Mouse (Mus musculus) liver, embryonic 16.5 days (tissue): ENCODE results near the gene Gclc. TPM values are rescaled to one million over a fixed set of nuclear protein-coding genes. Genes with fewer than 3 reads are reported as not detected.
A peak's percentile ranks its signal among the peaks of the same experiment; 100 is the strongest.

Experiments
- ATAC-seq: fragments of 200-750 bp; cut with Nextera tagmentation; 2 replicates; pipeline ENCODE4 v1.8.0; 2017; ENCODE audit warnings: low read depth, mild to moderate bottlenecking, moderate number of reproducible peaks, moderate library complexity
- H3K27ac ChIP-seq: fragments of 300-500 bp; sonication (generic); 2 replicates; pipeline ENCODE4 v1.5.1; 2014; ENCODE audit warnings: mild to moderate bottlenecking, low read length
- H3K27me3 ChIP-seq: fragments of 300-500 bp; sonication (generic); 2 replicates; pipeline ENCODE4 v1.6.1; 2014; ENCODE audit warnings: low read depth, low read length, mixed read lengths; ENCODE audit not compliant: control insufficient read depth, insufficient read depth
- H3K36me3 ChIP-seq: fragments of 300-500 bp; sonication (generic); 2 replicates; pipeline ENCODE4 v1.6.1; 2014; ENCODE audit warnings: mild to moderate bottlenecking; ENCODE audit not compliant: control insufficient read depth, insufficient read depth
- H3K4me1 ChIP-seq: fragments of 300-500 bp; sonication (generic); 2 replicates; pipeline ENCODE4 v1.6.1; 2014; ENCODE audit warnings: low read depth, low read length, mixed read lengths; ENCODE audit not compliant: control insufficient read depth
- H3K4me2 ChIP-seq: fragments of 300-500 bp; sonication (generic); 2 replicates; pipeline ENCODE4 v1.6.1; 2014; ENCODE audit warnings: low read depth, low read length, mixed read lengths
- H3K4me3 ChIP-seq: fragments of 300-500 bp; sonication (generic); 2 replicates; pipeline ENCODE4 v1.5.1; 2014; ENCODE audit warnings: low read depth, mild to moderate bottlenecking, low read length
- H3K9ac ChIP-seq: fragments of 300-500 bp; sonication (generic); 2 replicates; pipeline ENCODE4 v1.6.1; 2014; ENCODE audit warnings: low read depth, low read length
- H3K9me3 ChIP-seq: fragments of 300-500 bp; sonication (generic); replicated peaks from 2 replicates; pipeline ENCODE4 v1.6.1; 2016; ENCODE audit warnings: low read length; ENCODE audit not compliant: control insufficient read depth
- WGBS: fragments of 180-500 bp; shearing (Covaris S2); extraction: QIAGEN DNeasy Blood & Tissue Kit; methylation state at CpG from one replicate; pipeline ENCODE4 v1.1.7; 2014; ENCODE audit not compliant: insufficient replicate concordance; 5-methylcytosine and 5-hydroxymethylcytosine counted together
- polyA plus RNA-seq: library from polyadenylated mRNA; unstranded; fragments of >200 nt; fragmentation: Nextera tagmentation; extraction: Ambion mirVana; gene quantifications from 2 replicates; pipeline ENCODE4 v1.2.1, GENCODE M21; 2015

Gclc gene
- polyA plus RNA-seq, 1 experiment from 2014 or later, result 24.6 TPM

- ATAC-seq, result no peak
- H3K27ac ChIP-seq, result no peak overlapping the region
- H3K4me3 ChIP-seq, result no peak overlapping the region
- H3K36me3 ChIP-seq, result no peaks in the 10 kb centered on the region
- H3K9ac ChIP-seq, result no peak overlapping the region
- H3K4me2 ChIP-seq, result no peak overlapping the region
- WGBS, result 30% methylated on average over 1 of the region's 1 CpGs
- H3K4me1 ChIP-seq, result peaks cover 6% of the 10 kb centered on the region
- no peaks in the 10 kb centered on the region for H3K9me3 ChIP-seq
- H3K27me3 ChIP-seq, result no peaks in the 10 kb centered on the region
Measured at GRCm38 (mm10) chr9:77716009-77716408, 38.3 kb upstream of the Gclc start.

GRCm38 (mm10) chr9:77717831-77718435 lies 36.4 kb upstream of the Gclc start:
- Histone ChIP-seq H3K4me3 (no peak overlapping the region), H3K36me3 (no peaks in the 10 kb centered on the region), H3K4me1 (peaks cover 6% of the 10 kb centered on the region), H3K9me3 (no peaks in the 10 kb centered on the region), H3K27ac (no peak overlapping the region), H3K4me2 (no peak overlapping the region), H3K9ac (no peak overlapping the region), H3K27me3 (no peaks in the 10 kb centered on the region)
- peak; percentile 30; the same call in 1 of the 2 replicates for ATAC-seq
- 43% methylated on average over 5 of the region's 5 CpGs for WGBS

GRCm38 (mm10) chr9:77718816-77719411 lies 35.4 kb upstream of the Gclc start:
- H3K27me3 ChIP-seq, result no peaks in the 10 kb centered on the region
- no peak overlapping the region for H3K4me2 ChIP-seq
- no peak for ATAC-seq
- WGBS, result 50% methylated on average over 8 of the region's 8 CpGs
- H3K9ac ChIP-seq, result no peak overlapping the region
- no peaks in the 10 kb centered on the region for H3K36me3 ChIP-seq
- peaks cover 6% of the 10 kb centered on the region for H3K4me1 ChIP-seq
- H3K27ac ChIP-seq, result no peak overlapping the region
- H3K4me3 ChIP-seq, result no peak overlapping the region
- H3K9me3 ChIP-seq, result no peaks in the 10 kb centered on the region

- H3K4me1 ChIP-seq, result peaks cover 6% of the 10 kb centered on the region
- H3K9me3 ChIP-seq, result no peaks in the 10 kb centered on the region
- no peaks in the 10 kb centered on the region for H3K27me3 ChIP-seq
- H3K9ac ChIP-seq, result no peak overlapping the region
- 65% methylated on average over 1 of the region's 1 CpGs for WGBS
- H3K4me3 ChIP-seq, result no peak overlapping the region
- H3K36me3 ChIP-seq, result no peaks in the 10 kb centered on the region
- ATAC-seq, result no peak
- no peak overlapping the region for H3K27ac ChIP-seq
- no peak overlapping the region for H3K4me2 ChIP-seq
Measured at GRCm38 (mm10) chr9:77719675-77720074, 34.7 kb upstream of the Gclc start.

GRCm38 (mm10) chr9:77722381-77722780 lies 32.0 kb upstream of the Gclc start:
- H3K27ac ChIP-seq, result no peak overlapping the region
- no peak overlapping the region for H3K4me3 ChIP-seq
- peaks cover 6% of the 10 kb centered on the region for H3K4me1 ChIP-seq
- no peaks in the 10 kb centered on the region for H3K9me3 ChIP-seq
- 67% methylated on average over 1 of the region's 1 CpGs for WGBS
- no peaks in the 10 kb centered on the region for H3K27me3 ChIP-seq
- no peak overlapping the region for H3K4me2 ChIP-seq
- no peaks in the 10 kb centered on the region for H3K36me3 ChIP-seq
- ATAC-seq, result no peak
- no peak overlapping the region for H3K9ac ChIP-seq

GRCm38 (mm10) chr9:77724216-77724615 lies 30.1 kb upstream of the Gclc start:
- Histone ChIP-seq H3K4me2 (no peak overlapping the region), H3K27me3 (no peaks in the 10 kb centered on the region), H3K36me3 (no peaks in the 10 kb centered on the region), H3K27ac (no peak overlapping the region), H3K4me1 (no peaks in the 10 kb centered on the region), H3K4me3 (no peak overlapping the region), H3K9ac (no peak overlapping the region), H3K9me3 (no peaks in the 10 kb centered on the region)
- 54% methylated on average over 6 of the region's 6 CpGs for whole genome bisulfite sequencing
- no peak for ATAC-seq

GRCm38 (mm10) chr9:77725448-77725847 lies 28.9 kb upstream of the Gclc start:
- 35% methylated on average over 8 of the region's 8 CpGs for WGBS
- ATAC-seq, result no peak
- no peak overlapping the region for H3K4me3 ChIP-seq
- H3K9me3 ChIP-seq, result no peaks in the 10 kb centered on the region
- no peaks in the 10 kb centered on the region for H3K27me3 ChIP-seq
- H3K36me3 ChIP-seq, result no peaks in the 10 kb centered on the region
- H3K4me2 ChIP-seq, result no peak overlapping the region
- no peaks in the 10 kb centered on the region for H3K4me1 ChIP-seq
- H3K27ac ChIP-seq, result no peak overlapping the region
- no peak overlapping the region for H3K9ac ChIP-seq

- WGBS, result 69% methylated on average over 6 of the region's 6 CpGs
- H3K36me3 ChIP-seq, result no peaks in the 10 kb centered on the region
Measured at GRCm38 (mm10) chr9:77726018-77726684, 28.2 kb upstream of the Gclc start.

GRCm38 (mm10) chr9:77727012-77727411 lies 27.3 kb upstream of the Gclc start:
- ATAC-seq, result no peak
- 60% methylated on average over 2 of the region's 2 CpGs for WGBS

More at GRCm38 (mm10) chr9:77726018-77726684, 28.2 kb upstream of the Gclc start:
- Histone ChIP-seq H3K27me3 (no peaks in the 10 kb centered on the region), H3K9ac (no peak overlapping the region), H3K4me2 (no peak overlapping the region), H3K9me3 (no peaks in the 10 kb centered on the region), H3K4me1 (no peaks in the 10 kb centered on the region), H3K4me3 (no peak overlapping the region), H3K27ac (no peak overlapping the region)
- no peak for ATAC-seq

More at GRCm38 (mm10) chr9:77727012-77727411, 27.3 kb upstream of the Gclc start:
- Histone ChIP-seq H3K4me1 (no peaks in the 10 kb centered on the region), H3K27ac (no peak overlapping the region), H3K9ac (no peak overlapping the region), H3K4me2 (no peak overlapping the region), H3K9me3 (no peaks in the 10 kb centered on the region), H3K36me3 (no peaks in the 10 kb centered on the region), H3K27me3 (no peaks in the 10 kb centered on the region), H3K4me3 (no peak overlapping the region)
